Comparison of ENCODE assay signal across 8 mouse cellular contexts in the genomic region with DNA sequence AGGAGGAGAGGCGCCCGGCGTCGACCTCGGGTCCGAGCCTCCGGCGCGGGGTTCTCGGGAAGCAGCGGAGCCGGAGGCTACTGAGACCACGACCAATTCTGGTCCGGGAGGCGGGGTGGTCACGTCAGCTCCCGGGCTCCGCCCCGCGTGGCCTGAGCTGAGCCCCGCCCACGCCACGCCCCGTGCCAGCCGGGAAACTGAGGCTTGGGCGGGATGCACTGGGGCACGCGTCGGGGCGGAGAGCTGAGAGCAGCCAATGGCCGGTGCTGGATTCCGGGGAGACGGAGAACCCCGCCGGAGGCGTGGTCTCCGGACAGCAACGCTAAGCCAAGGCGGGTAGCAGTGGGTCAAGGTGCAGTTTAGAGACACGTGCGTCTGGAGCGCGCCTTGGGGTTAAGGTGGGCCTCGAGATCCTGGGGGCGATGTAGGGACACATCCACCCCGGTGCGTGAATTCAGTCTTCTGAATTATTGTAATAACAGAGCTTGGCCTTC. TPM values are rescaled to one million over a fixed set of nuclear protein-coding genes. Genes with fewer than 3 reads are reported as not detected.
DNase-seq lines count a peak whose midpoint lies in the region; ATAC-seq and TF ChIP-seq lines count a peak whose summit lies in the region.

A gene (minus strand): TSS at position 133 of the 494 bp plus-strand sequence.

- intact Hi-C loops in heart, postnatal 10 days (cut with DNase I), result loop anchor here (2.0 kb wide), 1 partner anchor 59 kb away; no protein-coding TSS in a partner anchor

- TF ChIP-seq EP300 in stomach, postnatal 0 days (optimal IDR thresholded peaks at IDR 0.05), result no peak

- DNase-seq in ES-E14 (ENCODE audit: low read depth, low spot score), result peak; percentile 55
- peak; percentile 68 to 76 for DNase-seq in cerebellum, adult 18-20 months
- peak; percentile 75 to 77 for DNase-seq in heart, postnatal 10 days
- DNase-seq in kidney, postnatal 36 days, result peak; percentile 73 to 90
- peak; percentile 89 for DNase-seq in liver, embryonic 13.5 days
- peak; percentile 89 for DNase-seq in neural tube, embryonic 10.5 days (ENCODE audit: extremely low spot score, low spot score)
- DNase-seq in stomach, postnatal 0 days (ENCODE audit: low spot score), result peak; percentile 90

- ATAC-seq in forebrain, embryonic 15.5 days (replicated peaks), result peak; percentile 86
- ATAC-seq in liver, embryonic 13.5 days (ENCODE audit: low read depth), result peak; percentile 86
- ATAC-seq in stomach, postnatal 0 days (ENCODE audit: low FRiP score, low TSS enrichment), result peak; percentile 77

- TF ChIP-seq CTCF in stomach, postnatal 0 days (IDR thresholded peaks at IDR 0.05; ENCODE audit: low read depth), result no peak

- peak within 1 kb of the TSS; percentile 88 to 92 for H3K4me3 ChIP-seq in ES-E14 (ENCODE audit: insufficient read depth in 1 of 2, low read depth in 1 of 2, low read length in 2 of 2, poor library complexity in 1 of 2, severe bottlenecking in 1 of 2)
- H3K4me3 ChIP-seq in forebrain, embryonic 15.5 days, result peak within 1 kb of the TSS; percentile 78
- peak within 1 kb of the TSS; percentile 91 for H3K4me3 ChIP-seq in liver, embryonic 13.5 days (replicated peaks)
- peak within 1 kb of the TSS; percentile 75 for H3K4me3 ChIP-seq in stomach, postnatal 0 days (ENCODE audit: low read depth, low read length)

- WGBS in forebrain, embryonic 15.5 days, result under 1% methylated on average over 47 of the region's 47 CpGs
- WGBS in liver, embryonic 13.5 days (ENCODE audit: insufficient replicate concordance), result under 1% methylated on average over 47 of the region's 47 CpGs
- WGBS in stomach, postnatal 0 days, result 1% methylated on average over 42 of the region's 47 CpGs

- peak within 1 kb of the TSS; percentile 87 for H3K9ac ChIP-seq in ES-E14 (ENCODE audit: insufficient read depth, low read depth, low read length, poor library complexity, severe bottlenecking)
- peak within 1 kb of the TSS; percentile 77 for H3K9ac ChIP-seq in forebrain, embryonic 15.5 days (replicated peaks)
- peak within 1 kb of the TSS; percentile 93 for H3K9ac ChIP-seq in liver, embryonic 13.5 days
- H3K9ac ChIP-seq in stomach, postnatal 0 days (ENCODE audit: low read length), result peak within 1 kb of the TSS; percentile 84

- peak within 1 kb of the TSS; percentile 90 for H3K27ac ChIP-seq in ES-E14 (ENCODE audit: insufficient read depth, low read depth, low read length, poor library complexity, severe bottlenecking)
- peak within 1 kb of the TSS; percentile 83 for H3K27ac ChIP-seq in forebrain, embryonic 15.5 days (replicated peaks)
- H3K27ac ChIP-seq in liver, embryonic 13.5 days, result peak within 1 kb of the TSS; percentile 87
- peak within 1 kb of the TSS; percentile 94 for H3K27ac ChIP-seq in stomach, postnatal 0 days (replicated peaks)

- H3K4me2 ChIP-seq in forebrain, embryonic 15.5 days (replicated peaks), result peak within 1 kb of the TSS; percentile 95
- H3K4me2 ChIP-seq in liver, embryonic 13.5 days, result peak within 1 kb of the TSS; percentile 100
- peak within 1 kb of the TSS; percentile 98 for H3K4me2 ChIP-seq in stomach, postnatal 0 days (replicated peaks; ENCODE audit: low read depth)

- no peaks in the 10 kb centered on the region for H3K9me3 ChIP-seq in ES-E14 (ENCODE audit: control insufficient read depth, insufficient read depth, low read depth, low read length)
- no peaks in the 10 kb centered on the region for H3K9me3 ChIP-seq in forebrain, embryonic 15.5 days
- H3K9me3 ChIP-seq in liver, embryonic 13.5 days (replicated peaks), result no peaks in the 10 kb centered on the region
- no peaks in the 10 kb centered on the region for H3K9me3 ChIP-seq in stomach, postnatal 0 days (ENCODE audit: control insufficient read depth, low read length)

- H3K4me1 ChIP-seq in ES-E14 (ENCODE audit: control insufficient read depth in 2 of 2, insufficient read depth in 2 of 2, low read length in 2 of 2, poor library complexity in 1 of 2), result peaks cover 4 to 31% of the 10 kb centered on the region in 2 experiments; a peak in 3 of 4 replicates
- peaks cover 22% of the 10 kb centered on the region for H3K4me1 ChIP-seq in forebrain, embryonic 15.5 days
- H3K4me1 ChIP-seq in liver, embryonic 13.5 days (replicated peaks), result peaks cover 62% of the 10 kb centered on the region
- H3K4me1 ChIP-seq in stomach, postnatal 0 days (replicated peaks; ENCODE audit: control insufficient read depth, insufficient read depth), result no peaks in the 10 kb centered on the region

- H3K36me3 ChIP-seq in ES-E14 (ENCODE audit: control insufficient read depth, insufficient read depth, low read length, poor library complexity, severe bottlenecking), result peaks cover 26% of the 10 kb centered on the region
- H3K36me3 ChIP-seq in forebrain, embryonic 15.5 days, result peaks cover 10% of the 10 kb centered on the region; the same call in 1 of the 2 replicates
- peaks cover 22% of the 10 kb centered on the region for H3K36me3 ChIP-seq in liver, embryonic 13.5 days
- peaks cover 4% of the 10 kb centered on the region for H3K36me3 ChIP-seq in stomach, postnatal 0 days (ENCODE audit: control insufficient read depth, insufficient read depth, low read length)

- in situ Hi-C loops in ES-E14 (cut with MboI; ENCODE audit: low sequenced_read_pairs in 2 of 2, unreplicated experiment in 2 of 2), result no loop called here

- H3K27me3 ChIP-seq in forebrain, embryonic 15.5 days, result no peaks in the 10 kb centered on the region
- no peaks in the 10 kb centered on the region for H3K27me3 ChIP-seq in liver, embryonic 13.5 days
- H3K27me3 ChIP-seq in stomach, postnatal 0 days (ENCODE audit: control insufficient read depth, insufficient read depth, low read length), result no peaks in the 10 kb centered on the region

TF ChIP-seq in ES-E14, 5 proteins besides CTCF, POLR2A, EP300 and RAD21:
- no peak for TF ChIP-seq ZNF384 (IDR thresholded peaks at IDR 0.05; ENCODE audit: low read depth, low read length)
- TF ChIP-seq ZC3H11A (IDR thresholded peaks at IDR 0.05; ENCODE audit: borderline replicate concordance, low read depth, low read length), result no peak
- TF ChIP-seq MAFK (IDR thresholded peaks at IDR 0.05; ENCODE audit: insufficient read depth, low read depth, low read length), result no peak

RNA-seq across cellular contexts. Expression of the gene that starts here (rescaled TPM):
- 97.9 and 111 TPM in 2 replicates for total RNA-seq in ES-E14 (2012; rRNA removed)
- 139 and 145 TPM in 2 replicates for polyA plus RNA-seq in forebrain, embryonic 15.5 days (2015; fragmentation: Nextera tagmentation; extraction: Ambion mirVana)
- total RNA-seq in heart, postnatal 10 days (2021), result 10 to 100 TPM; 12.7 to 13.5 TPM
- polyA plus RNA-seq in liver, embryonic 13.5 days (2015; fragmentation: Nextera tagmentation; extraction: Ambion mirVana), result 78.6 and 83.0 TPM in 2 replicates
- 219 and 245 TPM in 2 replicates for polyA plus RNA-seq in stomach, postnatal 0 days (2015; fragmentation: Nextera tagmentation; extraction: Ambion mirVana)

Comparison
In these comparisons a context has a peak if more than half of its experiments do, and no peak if none do; other contexts are left out.
1. Peak in every context shown above with its lines: DNase-seq, ATAC-seq, H3K4me3 ChIP-seq and H3K27ac ChIP-seq.